Mouse (Mus musculus) heart, postnatal 0 days (tissue): Measurements from ENCODE around the gene Fbln1.

Source experiments
- CTCF ChIP-seq: IDR thresholded peaks from 2 replicates; pipeline ENCODE4 v1.5.1; 2016; ENCODE audit warnings: antibody characterized with exemption, control low read depth, low read depth
- EP300 ChIP-seq: IDR thresholded peaks from 2 replicates; pipeline ENCODE4 v1.6.1; 2016; ENCODE audit warnings: antibody characterized with exemption, low read depth

DNA sequence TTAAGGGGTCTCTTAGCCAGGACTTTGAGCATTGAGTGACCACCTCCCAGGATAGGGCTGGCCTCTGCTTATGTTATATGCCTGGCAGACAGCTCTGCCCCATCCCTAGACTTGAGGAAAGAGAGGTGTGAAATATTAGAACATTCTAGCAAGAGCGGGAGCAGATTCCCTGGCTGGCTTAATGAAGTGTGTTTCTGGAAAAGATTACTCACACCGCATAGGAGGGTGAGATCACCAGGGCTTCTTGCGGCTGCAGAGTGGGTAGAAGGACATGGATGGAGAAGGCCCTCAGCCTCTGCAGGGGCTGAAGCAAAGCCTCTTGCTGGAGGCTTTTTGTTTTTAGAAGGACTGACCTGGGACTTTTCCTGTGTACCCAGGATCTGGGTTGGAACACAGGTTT lies 19.9 kb downstream of the Fbln1 start:
- TF ChIP-seq CTCF = no peak
- TF ChIP-seq EP300 = no peak
